Mouse (Mus musculus) naive thymus-derived CD4-positive, alpha-beta T cell, adult 2 months (primary cell): Measurements from ENCODE around the gene Pde7b.

Experiments used
- DNase-seq: peaks from one replicate; pipeline ENCODE4 v3.0.0-alpha.2; 2011; ENCODE audit warnings: low read depth

Pde7b gene

GRCm38 (mm10) chr10:20361542-20362449 lies 363.1 kb downstream of the Pde7b start:
- DNase-seq = peak; percentile 62

- no peak for DNase-seq
These were observed 376.0 kb downstream of the Pde7b start for GRCm38 (mm10) chr10:20348894-20349293.
